Mouse (Mus musculus): ENCODE measurements around the gene Dusp14.
A peak's percentile ranks its signal among the peaks of the same experiment; 100 is the strongest.

Gene Dusp14

DNA sequence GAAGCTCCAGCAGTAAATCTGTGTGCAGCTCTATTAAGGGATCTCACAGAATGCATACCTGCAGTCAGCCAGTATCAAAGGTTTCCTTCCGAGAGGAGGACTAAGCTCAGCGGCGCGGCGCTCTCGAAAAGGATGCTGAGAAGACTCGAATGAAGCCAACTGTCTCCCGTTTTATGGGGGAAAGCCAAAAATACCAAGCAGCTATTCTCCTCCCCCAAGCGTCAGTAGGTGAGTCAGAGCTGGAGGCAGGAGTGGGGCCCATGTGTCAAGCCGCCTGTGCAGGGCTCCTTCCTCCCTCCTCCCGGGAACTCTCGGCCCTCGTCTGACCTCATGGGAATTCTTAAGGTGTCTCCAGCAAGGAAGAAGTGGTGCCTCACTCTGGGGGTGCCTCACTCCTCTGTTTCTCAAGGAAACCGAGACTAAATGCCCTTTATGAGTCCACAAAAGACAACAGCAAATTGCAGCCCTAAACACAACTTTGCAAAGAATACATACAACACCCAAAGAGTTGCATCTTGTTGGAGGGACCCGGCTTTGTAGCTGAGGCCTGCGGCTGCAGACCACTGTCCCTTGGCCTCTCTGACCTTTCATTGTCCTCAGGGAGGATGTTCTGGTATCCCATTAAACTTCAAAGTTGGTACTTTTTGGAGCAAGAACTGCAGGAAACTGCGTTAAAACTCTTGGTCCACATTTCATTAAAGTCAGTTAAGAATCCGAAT is 2.0 kb downstream of the Dusp14 start:
- peak; percentile 54 for DNase-seq

GRCm38 (mm10) chr11:84066071-84066481 is 3.0 kb downstream of the Dusp14 start:
- peak; percentile 47 for DNase-seq

DNA sequence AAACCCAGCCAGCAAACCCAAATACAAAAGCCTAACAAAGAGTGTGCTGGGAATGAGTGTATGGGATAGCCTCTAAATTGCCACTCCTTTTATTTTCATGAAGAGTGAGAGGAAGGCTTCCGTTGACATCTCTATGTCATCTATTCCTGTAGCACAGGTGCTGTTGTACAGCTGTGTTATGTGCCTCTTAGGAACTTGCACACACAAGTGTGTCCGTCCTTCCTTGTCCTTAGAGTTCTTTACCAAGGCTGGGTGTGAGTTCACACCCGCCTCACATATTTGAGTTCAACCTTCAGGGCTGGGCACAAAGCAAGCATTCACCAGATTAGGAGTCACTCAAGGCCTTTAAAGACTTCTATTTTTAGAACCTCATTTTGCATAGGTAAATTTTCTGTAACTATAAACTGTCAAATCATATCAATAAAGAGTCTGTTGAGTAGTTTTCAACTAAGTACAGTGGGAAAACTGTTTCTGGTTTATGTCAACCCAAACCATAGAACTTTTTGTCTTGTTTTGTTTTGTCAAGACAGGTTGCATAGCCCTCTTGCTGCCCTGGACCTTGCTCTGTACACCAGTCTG is 5.3 kb downstream of the Dusp14 start:
- no peak for DNase-seq

DNA sequence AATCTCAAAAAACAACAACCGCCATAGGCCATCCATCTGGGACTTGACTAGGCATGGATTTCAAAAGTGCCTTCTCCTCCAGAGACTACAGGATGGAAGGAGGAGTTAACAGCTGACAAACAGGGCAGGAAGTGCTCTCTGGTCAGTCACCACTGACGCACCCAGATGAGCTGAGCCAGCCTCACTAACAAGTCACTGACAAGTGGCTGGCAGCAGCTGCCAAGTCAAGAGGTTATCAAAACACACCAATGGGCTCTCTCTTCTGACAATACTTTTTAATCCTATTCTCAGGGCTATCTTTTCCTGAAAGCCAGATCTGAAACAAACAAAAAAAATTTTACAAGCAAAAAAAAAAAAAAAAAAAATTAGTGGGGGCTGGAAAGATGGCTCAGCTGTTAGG is 6.3 kb downstream of the Dusp14 start:
- DNase-seq: no peak

- no peak for DNase-seq
Observed at GRCm38 (mm10) chr11:84061881-84062280, 7.2 kb downstream of the Dusp14 start.

DNA sequence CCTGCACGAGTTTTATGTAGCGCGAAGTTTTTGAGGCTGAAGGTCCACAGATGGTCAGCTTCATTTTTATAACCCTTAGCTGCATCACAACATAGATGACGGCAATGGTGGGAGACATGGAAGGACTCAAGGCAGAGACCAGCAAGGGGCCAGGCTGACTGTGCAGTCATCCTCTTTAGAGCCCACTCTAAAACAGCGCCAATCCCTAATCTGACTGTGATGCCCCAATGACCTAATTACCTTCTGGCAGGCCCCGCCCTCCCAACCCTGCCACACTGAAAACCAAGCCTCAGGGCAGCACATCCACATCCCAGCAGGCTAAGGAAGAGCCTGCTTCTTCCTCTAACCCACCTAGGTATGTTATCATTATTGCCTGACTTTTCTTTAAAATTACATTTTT is 8.4 kb downstream of the Dusp14 start:
- DNase-seq: no peak

GRCm38 (mm10) chr11:84059784-84060183 is 9.3 kb downstream of the Dusp14 start:
- no peak for DNase-seq

- DNase-seq: no peak
Observed at GRCm38 (mm10) chr11:84057418-84057817, 11.6 kb downstream of the Dusp14 start.

GRCm38 (mm10) chr11:84053524-84054163 is 15.4 kb downstream of the Dusp14 start:
- peak; percentile 80 for DNase-seq

DNA sequence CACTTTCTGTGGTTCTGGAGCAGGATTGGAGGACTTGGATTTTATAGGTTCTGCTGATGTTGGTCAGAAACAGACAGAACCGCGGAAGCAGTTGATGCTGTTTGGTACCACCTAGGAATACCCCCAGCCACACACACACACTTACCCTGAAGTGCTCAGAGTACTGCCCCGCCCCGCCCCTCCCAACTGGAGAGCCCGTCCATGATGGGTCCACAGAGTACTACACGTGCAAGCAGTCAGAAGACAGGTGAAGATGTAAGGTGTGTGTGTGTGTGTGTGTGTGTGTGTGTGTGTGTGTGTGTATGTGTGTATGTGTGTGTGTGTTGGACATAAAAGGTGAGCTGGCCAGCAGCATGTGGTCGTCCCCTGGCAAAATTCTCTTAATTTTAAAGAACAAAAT is 16.0 kb downstream of the Dusp14 start:
- no peak for DNase-seq

DNA sequence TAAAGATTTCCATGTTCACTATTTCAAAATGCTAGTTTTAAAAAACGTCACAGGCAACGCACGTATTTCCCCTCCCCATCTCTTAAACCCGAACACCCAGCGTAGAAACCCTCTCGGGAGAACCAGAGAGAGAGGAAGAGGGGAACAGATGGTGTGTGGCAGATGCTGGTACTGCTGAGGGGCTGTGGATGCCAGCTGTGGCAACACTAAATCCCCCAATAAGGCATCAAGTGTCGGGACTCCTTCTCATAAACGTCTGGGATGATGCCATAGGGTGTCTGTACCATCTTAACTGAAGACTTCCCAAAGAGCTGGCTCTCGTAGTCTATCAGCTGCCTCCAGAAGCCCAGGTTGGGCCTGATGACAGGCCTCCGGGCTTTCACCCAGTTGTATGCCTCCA is 20.6 kb downstream of the Dusp14 start:
- DNase-seq: peak; percentile 35

GRCm38 (mm10) chr11:84047270-84047669 is 21.8 kb downstream of the Dusp14 start:
- DNase-seq: no peak

DNA sequence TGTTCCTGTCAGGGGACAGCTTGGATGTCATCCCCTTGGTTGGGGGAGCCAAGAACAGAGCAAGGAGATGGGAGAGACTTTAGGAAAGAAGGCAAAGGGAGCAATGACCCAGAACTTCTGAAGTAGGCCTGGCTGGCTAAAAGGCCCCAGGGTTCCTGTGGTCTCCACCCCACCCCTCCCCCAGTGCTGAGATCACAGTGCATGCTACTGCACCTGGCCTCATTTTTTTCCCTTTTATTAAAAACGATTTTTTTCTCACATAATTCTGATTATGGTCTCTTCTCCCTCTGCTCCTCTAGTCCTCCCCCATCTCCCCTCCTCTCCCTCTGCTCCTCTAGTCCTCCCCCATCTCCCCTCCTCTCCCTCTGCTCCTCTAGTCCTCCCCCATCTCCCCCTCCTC is 24.1 kb downstream of the Dusp14 start:
- no peak for DNase-seq

- DNase-seq: peak; percentile 84
Observed at GRCm38 (mm10) chr11:84042808-84043762, 26.0 kb downstream of the Dusp14 start.

- no peak for DNase-seq
Observed at GRCm38 (mm10) chr11:84040621-84041020, 28.4 kb downstream of the Dusp14 start.

DNA sequence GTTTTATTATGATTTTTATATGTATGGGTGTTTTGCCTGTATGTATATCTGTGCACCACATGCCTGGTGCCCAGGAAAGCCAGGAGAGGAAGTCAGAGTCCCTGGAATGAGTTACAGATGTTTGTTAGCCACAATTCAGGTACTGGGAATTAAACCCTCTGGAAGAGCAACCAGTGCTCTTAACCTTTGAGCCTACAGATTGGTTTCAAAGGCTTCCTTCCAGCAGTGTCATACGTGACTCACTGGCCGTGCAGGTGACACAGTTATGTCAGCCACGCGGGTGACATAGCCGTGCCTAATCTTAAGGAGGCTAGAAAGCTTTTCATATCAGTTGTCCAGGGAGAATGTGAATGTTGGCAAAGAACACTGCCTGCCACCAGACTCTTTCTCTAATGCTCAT is 35.4 kb downstream of the Dusp14 start:
- no peak for DNase-seq

- DNase-seq: no peak
Observed at GRCm38 (mm10) chr11:84032559-84032958, 36.5 kb downstream of the Dusp14 start.

- DNase-seq: no peak
Observed at GRCm38 (mm10) chr11:84031971-84032370, 37.1 kb downstream of the Dusp14 start.

DNA sequence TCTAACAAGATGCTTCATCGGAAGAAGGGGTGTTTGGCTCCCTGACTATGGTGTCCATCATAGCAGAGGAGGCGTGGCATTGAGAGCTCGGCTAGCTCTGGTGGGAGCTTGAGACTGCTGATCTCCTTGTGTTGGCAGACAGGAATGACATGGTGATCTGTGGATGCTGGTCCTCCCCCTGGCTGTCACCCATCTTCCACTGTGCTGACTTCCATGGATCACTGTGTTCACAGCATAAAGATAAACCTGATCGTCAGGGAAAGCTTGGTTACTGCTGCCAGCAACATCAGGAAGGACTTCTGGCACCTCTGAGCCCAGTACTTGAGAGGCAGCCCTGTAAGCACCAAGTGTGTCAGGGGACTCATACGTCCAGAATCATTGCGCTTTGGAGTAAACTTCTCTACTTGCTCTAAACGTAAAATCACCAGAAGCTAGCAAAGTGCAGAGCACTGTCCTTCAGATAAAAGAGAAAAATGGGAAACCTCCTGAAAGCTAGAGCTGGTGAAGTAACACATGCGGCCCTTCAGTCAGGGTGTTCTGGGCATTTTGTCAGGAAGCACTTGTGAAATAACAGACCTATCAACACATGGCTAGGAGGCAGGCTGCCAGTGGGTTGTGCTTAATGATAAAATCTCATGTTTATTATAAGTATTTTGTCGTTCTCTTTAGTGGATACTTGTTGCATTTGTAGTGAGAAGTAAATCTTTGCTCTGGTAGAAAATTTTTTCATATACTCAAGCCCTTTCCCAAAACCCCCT is 40.6 kb downstream of the Dusp14 start:
- DNase-seq: peak; percentile 74

DNA sequence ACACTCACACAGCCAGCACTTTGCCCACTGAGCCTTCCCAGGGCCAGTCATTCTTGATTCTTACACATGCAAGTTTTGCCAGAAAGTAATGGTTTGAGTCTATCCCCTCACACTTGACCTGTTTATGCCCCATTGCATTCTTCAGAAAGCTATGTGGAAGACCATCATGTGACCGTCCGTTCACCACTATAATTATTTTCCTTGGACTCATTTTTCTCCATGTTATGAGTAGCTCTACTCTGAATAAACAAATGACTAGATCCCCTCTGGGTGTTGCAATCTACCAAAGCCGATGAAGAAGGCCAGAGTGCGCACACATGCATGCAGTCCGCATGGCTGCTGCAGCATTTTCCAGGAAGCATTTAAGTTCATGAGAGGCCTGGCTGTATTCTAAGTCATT is 41.8 kb downstream of the Dusp14 start:
- DNase-seq: no peak

DNA sequence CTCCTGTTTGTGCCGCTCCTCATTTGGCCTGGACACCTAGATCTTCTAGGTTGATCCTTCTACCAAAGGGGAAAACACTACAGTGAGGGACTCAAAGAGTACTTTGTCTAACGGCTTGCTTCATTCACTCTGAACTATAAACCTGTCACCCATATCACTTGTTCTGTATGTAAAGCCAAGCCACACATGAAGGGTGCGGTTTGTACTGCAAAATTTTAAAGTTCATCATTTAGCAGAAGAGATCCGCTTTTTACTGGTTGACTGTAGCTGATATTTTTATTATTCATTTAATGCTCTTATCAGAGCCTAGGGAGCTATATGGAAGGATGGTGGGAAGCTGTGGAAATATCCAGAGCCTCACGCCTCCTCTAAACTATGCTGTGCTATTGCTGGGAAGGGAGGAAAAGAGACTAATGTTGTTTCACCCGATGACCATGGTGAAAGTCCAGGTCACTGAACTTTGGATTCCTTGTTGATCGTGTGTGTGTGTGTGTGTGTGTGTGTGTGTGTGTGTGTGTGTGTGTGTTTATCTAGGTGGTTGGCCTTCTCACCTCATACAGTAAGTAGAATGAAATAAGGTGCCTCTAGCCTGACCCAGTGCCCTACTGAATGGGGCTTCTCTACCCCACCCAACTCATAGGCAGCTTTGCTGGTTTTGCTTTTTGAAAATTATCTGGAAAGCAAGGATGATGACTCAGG is 52.1 kb downstream of the Dusp14 start:
- DNase-seq: no peak

All from layer of hippocampus, adult 9-11 months (tissue).